Mouse (Mus musculus) myocyte (in vitro differentiated cells): ENCODE measurements around the gene Galnt7.

ENCODE experiments used
- E2F4 ChIP-seq: IDR thresholded peaks from one replicate; pipeline ENCODE4 v1.6.1; 2011; ENCODE audit warnings: mild to moderate bottlenecking, control low read depth, moderate library complexity; ENCODE audit not compliant: insufficient read depth
- POLR2A ChIP-seq: IDR thresholded peaks from one replicate; pipeline ENCODE4 v1.6.1; 2011; ENCODE audit warnings: low read depth, mild to moderate bottlenecking, control low read depth, moderate library complexity; ENCODE audit not compliant: insufficient read length
- USF1 ChIP-seq: IDR thresholded peaks from one replicate; pipeline ENCODE4 v1.6.1; 2011; ENCODE audit warnings: low read depth, mild to moderate bottlenecking, control low read depth, moderate library complexity

- TF ChIP-seq USF1 (no peak), E2F4 (no peak), POLR2A (no peak)
Observed at GRCm38 (mm10) chr8:57595853-57596252, 57.0 kb downstream of the Galnt7 start.
